Mouse (Mus musculus) B cell, adult 2 months (primary cell): ENCODE measurements at regions not wholly inside any gene's neighbourhood (a gene's known extent, or its start where the extent isn't known, plus 50 kb on each side); places are given as distances from the start of the nearest gene placed in this dataset.

Experiments used
- DNase-seq, 2 experiments: peaks; one replicate each; pipeline ENCODE4 v3.0.0; 2022

- DNase-seq = no peak
Observed at GRCm38 (mm10) chr5:68572816-68573215, 541.2 kb downstream of the Grxcr1 start.

GRCm38 (mm10) chr5:68575827-68576226, 544.2 kb downstream of the Grxcr1 start:
- DNase-seq = no peak

GRCm38 (mm10) chr5:68578496-68578895, 546.9 kb downstream of the Grxcr1 start:
- no peak for DNase-seq

- no peak for DNase-seq
Observed at GRCm38 (mm10) chr5:68592423-68592822, 560.8 kb downstream of the Grxcr1 start.

GRCm38 (mm10) chr5:68618451-68618850, 586.8 kb downstream of the Grxcr1 start:
- no peak for DNase-seq

- DNase-seq = no peak
Observed at GRCm38 (mm10) chr5:68635400-68635799, 603.8 kb downstream of the Grxcr1 start.

GRCm38 (mm10) chr5:68672834-68673233, 641.2 kb downstream of the Grxcr1 start:
- DNase-seq = no peak

GRCm38 (mm10) chr5:68701342-68701741, 640.1 kb downstream of the Kctd8 start:
- DNase-seq = no peak

GRCm38 (mm10) chr5:68705411-68706080, 635.9 kb downstream of the Kctd8 start:
- no peak for DNase-seq

- DNase-seq = no peak
Observed at GRCm38 (mm10) chr5:68726733-68727132, 614.7 kb downstream of the Kctd8 start.

- DNase-seq = peak; percentile 56 to 60
Observed at GRCm38 (mm10) chr5:68735186-68735585, 606.3 kb downstream of the Kctd8 start.

GRCm38 (mm10) chr5:68750499-68750898, 591.0 kb downstream of the Kctd8 start:
- no peak for DNase-seq

GRCm38 (mm10) chr5:68753025-68753424, 588.5 kb downstream of the Kctd8 start:
- no peak for DNase-seq
